Mouse (Mus musculus): ENCODE data around the gene Filip1l.

Filip1l gene

DNA sequence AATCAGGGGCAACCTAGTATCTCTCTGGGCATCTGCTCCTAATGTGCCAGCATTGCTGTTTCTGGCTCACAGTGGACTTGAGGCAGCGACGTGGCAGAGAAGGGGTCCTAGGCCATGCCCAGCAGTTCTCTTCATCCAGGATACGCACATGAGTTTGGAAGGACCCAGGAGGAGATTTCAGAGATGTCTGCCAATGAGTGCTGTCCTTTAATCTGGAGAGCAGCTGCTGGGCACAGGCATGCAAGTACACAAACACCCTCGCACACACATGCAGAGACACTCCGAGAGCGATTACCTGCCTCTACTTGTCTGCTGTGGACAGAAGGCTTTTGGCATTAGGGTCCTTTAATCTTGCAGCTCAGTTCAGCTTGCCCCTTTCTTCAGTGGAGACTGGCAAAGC lies at the start of gene Filip1l:
Gene Filip1l, plus strand, starts transcription at position 343 of the 400 bp plus-strand sequence.
- DNase-seq (ENCODE audit: low spot score in 2 of 2), result no peak

DNA sequence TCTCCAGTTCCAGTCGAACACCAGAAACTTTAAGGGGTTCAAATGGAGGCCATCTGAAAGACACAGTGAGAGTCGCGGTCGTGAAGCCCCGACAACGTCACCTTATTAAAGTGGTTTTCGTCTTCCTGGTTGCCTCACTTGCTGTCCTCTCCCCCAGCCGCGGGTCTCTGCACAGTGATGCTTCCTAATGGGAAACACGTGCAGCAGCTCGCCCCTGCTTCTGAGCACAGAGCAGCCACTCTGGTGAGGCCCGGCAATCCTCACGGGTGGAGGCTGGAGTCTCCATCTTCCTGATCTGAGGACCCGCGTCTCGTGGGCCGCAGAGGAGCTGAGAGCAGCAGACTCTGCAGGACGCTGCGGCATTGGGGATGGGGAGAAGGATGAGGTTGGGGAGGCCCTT lies 49.2 kb upstream of the Filip1l start:
- no peak for DNase-seq (ENCODE audit: low spot score in 2 of 2)

DNA sequence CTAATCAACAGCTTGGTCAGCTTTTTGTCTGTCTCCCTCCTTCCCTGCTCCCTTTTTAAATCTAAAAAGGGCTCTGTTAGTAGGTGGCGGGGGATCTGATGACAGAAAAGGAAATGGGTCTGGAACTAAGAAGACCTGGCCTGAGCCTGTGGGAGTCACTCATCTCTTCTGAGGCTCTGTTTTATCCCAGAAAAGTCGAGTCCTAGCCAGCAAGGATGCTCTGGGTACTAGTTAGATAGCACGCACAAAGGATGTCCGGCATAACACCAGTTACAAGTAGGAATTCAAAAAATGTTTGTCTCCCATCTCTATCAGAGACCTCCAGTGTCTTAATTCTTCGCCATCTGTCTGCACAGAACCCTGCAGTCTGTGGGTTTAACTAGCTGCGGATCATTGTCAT lies 47.4 kb upstream of the Filip1l start:
- DNase-seq (ENCODE audit: low spot score in 2 of 2), result no peak

DNA sequence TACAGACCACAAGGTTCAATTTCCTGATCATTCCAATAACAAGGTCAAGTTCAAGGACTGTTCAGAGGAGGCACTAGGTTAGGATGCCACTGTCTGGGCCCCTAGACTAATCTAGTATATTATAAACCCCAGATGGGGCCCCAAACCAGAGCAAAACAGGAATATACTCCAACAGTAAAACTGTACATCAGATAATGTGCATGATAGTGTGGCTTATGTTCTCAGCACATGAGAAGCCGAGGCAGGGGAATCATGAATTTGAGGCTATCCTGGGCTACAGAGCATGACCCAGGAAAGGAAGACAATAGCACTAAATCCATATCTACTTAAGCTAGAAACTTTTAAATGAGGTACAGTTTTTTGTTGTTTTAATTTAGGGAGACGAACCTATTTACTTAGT lies 40.8 kb upstream of the Filip1l start:
- no peak for DNase-seq (ENCODE audit: low spot score in 2 of 2)

DNA sequence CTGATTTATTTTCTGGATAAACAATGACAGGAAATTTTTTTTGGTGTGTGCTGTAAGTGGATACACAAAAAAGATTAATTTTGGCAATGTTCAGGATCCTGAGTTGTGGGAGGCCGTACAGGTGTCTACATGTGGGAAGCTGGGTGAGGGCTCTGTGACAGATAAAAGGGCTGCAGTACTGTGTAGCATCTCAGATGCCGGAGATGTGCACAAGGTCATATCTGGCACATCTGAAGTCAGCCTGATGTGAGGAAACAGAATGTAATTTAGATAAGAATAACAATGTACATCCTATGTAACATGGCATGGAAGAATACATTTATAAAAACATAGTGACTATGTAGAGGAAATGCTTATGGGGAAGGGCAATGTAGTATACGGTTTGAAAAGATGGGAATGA lies 39.4 kb upstream of the Filip1l start:
- no peak for DNase-seq (ENCODE audit: low spot score in 2 of 2)

DNA sequence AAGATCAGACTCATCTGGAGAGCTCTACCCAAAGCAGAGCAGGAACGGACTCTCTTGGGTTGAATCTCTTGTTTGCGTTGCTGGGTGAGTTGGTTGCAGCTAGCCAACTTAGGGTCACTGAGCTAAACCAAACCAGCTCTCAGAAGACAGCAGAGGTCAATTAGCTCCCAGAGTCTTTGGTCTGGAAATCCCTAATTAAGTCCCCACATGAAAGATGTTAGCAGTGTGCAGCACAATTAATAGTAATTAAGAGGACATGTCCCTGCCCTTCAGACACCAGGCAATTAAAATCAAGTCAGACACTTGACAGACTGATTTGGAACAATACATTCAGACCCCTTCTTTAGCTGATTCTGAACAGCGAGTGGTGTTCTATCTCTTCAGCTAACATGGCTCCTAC lies 38.7 kb upstream of the Filip1l start:
- DNase-seq (ENCODE audit: low spot score in 2 of 2), result no peak

DNA sequence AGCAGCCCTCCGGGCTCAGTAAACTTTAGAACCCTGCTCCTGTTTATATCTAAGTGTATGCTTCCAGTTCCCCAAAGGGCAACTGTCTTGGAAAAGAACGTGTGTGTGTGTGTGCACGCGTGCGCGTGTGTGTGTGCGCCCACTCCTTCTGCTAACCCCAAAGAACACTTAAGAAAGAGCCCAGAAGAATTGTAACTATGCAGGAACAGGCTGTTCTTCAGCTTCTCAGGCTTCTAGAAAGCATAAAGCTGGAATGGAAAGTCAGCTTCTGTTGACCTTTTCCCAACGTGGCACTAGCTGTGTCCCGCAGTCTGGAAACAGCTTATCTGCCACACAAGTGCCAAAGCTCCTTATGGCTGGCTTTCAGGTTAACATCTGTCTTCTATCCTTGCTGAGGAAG lies 37.9 kb upstream of the Filip1l start:
- DNase-seq (ENCODE audit: low spot score in 2 of 2), result no peak

DNA sequence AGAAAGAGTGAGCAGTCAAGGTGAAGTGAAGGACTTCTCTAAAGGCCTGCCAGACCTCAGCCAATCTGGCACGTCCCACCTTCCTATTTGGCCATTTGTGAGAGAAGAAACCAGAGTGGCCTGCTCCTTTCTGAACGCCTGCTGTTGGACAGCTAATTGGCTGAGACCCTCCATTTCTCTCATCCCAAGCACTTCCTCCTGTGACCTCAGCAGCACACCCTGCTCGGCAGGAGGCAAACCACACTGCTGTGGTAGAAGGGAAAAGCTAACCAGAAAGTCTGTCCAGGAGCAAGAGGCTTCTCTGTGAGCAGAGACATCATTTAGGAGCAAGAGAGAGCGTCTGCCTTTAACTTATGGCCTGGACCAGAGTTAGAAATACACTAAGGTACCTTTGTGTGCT lies 35.8 kb upstream of the Filip1l start:
- DNase-seq (ENCODE audit: low spot score in 2 of 2), result no peak

DNA sequence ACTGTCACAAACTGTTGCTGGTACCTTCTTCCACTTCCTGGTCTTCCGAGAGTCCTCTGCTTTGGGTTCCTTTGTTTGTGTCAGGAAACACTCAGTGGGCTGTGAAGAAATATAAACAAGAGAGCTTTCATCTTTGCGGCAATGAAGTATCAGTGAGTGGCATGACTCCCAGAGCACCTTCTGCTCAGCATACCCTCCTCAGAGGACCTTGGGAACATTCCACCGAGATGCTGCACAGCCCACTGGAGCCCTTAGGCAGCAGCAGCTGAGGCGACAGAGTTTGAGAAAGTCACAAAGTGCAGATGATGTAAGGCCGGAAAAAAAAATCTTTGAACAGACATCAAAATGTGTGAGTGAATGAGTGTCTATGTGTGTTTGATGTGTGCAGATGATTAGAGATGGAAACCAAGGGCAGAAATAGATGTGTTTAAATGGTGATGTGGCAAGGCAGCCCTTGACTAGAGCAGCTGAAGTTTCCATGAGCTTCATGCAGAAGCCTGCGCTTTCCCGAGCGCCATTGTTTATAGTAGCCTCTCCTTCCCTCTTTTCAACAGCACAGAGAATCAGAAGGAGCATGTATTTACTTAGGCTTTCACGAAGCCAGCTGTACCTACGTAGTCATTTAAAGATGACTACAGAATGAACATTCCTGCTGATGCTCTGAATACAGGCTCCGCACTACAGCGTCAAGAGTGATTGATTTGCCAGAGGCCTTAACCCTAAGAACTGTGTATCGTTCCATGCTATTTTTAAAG lies 34.8 kb upstream of the Filip1l start:
- DNase-seq (ENCODE audit: low spot score in 2 of 2), result no peak

DNA sequence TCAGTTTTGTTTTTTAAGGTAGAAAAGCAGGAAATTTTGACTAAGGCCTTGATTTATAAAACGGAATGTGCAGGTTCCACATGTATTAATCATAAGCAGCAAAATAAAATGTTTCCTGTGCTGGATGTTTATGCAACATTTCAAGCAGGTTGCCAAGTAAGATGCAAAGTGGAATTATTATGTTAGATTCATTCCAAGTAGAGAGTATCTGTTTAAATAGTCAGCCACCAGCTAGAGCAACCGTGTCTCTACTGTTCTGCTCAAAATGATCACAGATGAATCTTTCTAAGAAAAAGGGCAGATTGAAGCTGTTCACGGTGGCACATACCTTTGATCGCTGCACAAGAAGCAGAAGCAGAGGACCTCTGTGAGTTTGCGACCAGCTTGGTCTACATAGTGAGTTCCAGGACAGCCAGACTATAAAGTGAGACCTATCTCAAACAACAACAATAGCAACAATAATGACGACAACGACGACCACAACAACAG lies 34.2 kb upstream of the Filip1l start:
- no peak for DNase-seq (ENCODE audit: low spot score in 2 of 2)

DNA sequence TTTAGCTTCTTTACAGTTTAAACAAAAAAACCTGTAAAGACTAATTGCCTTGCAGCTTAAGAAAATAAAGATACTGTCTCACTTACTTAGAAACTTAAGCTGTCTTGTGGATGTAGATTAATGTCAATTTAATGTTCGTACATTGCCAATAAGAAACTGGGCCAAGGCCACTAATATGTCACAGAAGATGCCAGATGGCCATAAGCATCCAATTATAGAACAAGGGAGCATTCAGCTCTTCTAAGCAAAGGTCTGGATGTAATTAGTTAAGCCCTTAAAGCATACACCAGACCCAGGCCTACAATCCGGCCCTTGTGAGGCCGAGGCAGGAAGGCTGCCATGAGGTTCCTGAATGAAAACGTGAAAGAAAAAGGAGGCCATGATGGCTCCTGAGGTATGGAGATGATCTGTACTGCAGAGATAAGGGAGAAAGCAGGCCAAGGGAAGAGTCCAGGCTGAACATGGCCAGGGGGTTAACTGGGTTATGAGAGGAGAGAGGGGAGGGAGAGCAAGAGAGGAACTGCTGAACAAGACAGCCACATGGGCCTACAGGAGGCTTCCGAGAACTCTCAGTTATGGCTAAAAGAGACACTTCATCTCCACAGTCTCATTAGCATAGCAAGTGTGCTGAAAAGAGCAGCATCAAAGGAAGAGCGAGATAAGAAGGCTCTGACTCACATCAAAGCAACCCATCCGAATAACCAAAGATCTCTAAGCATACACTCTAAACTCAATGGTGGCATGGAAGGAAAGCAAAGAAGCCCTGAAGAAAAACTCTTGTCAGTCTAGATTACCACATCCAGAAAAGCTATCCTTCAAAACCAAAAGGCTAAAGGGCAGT lies 33.4 kb upstream of the Filip1l start:
- no peak for DNase-seq (ENCODE audit: low spot score in 2 of 2)

DNA sequence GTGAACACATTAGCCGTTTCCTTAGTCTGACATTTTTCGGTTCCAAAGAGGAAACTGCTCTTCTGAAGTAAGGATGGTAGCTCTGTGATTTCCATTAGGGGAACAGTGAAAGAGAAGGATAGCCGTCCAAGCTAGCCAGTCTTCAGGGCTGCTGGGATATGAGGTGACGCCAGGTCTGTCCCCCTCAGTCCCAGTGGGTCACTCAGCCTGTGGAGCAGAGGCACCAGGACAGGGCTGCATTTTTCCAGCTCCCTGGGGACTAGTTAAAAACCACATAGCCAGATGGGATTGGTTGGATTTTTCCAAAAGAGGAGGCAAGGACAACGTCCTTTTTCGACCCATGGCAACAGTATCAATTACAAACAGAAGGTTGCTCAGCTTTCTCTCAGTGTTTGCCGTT lies 25.9 kb upstream of the Filip1l start:
- no peak for DNase-seq (ENCODE audit: low spot score in 2 of 2)

DNA sequence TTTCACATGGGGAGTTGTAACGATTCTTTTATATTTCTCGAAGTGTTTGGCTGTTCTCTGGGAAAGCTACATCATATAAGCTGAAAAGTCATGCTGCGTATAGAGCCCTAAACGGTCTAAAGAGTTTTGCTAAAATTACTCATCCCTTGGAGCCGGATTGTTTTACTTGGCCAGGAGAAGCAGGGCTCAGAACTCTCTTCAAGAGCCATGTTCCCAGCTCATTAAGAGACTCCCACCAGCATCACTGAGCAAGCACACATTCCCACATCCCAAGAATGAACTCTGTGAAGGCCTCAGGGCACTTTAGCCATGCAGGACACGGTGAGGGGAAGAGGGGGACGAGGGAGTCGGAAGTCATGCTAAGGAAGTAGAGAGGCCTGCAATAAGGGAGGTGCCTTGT lies 23.9 kb upstream of the Filip1l start:
- no peak for DNase-seq (ENCODE audit: low spot score in 2 of 2)

DNA sequence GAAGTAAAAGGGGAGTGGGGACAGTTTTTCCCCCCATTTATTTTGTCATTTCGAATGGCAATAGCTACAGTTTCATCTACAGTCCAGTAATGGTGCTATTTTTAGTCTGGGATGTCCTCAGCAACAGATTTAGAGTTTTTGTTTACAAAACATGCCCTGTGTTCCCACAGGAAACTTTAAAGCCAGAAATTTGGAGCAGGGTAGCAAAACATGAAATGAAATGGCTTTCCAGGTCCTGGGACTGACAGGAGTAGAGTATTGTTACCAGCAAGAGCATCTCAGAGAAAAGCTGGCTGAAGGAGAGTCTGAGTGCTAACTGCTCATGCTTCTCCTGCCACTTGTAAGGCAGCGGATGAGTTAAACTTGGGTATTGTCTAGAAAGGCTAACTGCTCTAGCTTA lies 22.8 kb upstream of the Filip1l start:
- no peak for DNase-seq (ENCODE audit: low spot score in 2 of 2)

DNA sequence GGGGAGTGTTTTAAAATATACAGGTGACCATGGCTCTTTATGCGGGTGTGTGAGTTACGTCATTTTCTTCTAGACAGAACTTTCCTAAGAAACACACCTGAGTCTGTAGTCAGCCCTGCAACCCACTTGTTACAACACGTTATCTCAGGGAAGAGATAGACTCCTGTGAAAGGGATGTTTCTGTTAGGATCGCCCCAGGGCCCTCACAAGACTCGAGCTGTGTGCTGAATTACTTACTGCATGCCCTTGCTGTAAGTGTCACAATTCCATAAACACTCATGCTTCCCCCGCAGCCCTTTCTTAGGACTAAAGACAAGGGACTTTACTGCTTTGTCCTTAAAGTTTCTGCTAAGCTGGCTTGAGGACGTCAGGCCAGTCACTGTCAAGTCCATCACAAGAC lies 20.6 kb upstream of the Filip1l start:
- DNase-seq (ENCODE audit: low spot score in 2 of 2), result no peak

DNA sequence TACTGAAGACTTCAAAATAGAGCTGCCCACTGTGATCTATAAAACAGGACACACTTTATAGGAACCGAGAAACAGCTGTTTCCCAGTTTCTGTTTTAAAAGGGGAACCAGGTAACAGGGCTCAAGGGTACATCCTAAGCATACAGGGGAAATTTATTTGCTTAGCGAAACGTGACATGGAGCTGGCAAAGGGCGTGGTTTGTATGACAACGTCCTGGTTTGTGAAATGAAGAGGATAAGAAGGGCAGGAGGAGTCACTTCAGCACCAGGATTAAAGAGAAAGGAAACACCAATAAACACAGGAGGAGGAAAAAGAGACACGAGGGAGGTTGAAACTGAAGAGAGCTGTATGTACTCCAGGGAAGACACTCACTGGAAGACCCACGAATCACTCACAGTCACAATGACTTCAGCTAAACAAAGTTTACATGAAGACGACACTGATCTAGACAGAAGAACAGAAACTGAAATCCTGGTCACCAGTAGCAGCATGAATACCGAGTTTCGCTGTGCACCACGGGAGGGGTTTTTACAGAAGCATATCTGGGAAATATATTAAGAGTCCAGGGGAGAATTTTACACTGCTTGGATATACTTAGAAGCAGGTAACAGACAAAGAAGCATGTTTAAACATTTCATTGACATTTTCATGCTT lies 16.0 kb upstream of the Filip1l start:
- DNase-seq (ENCODE audit: low spot score in 2 of 2), result no peak

DNA sequence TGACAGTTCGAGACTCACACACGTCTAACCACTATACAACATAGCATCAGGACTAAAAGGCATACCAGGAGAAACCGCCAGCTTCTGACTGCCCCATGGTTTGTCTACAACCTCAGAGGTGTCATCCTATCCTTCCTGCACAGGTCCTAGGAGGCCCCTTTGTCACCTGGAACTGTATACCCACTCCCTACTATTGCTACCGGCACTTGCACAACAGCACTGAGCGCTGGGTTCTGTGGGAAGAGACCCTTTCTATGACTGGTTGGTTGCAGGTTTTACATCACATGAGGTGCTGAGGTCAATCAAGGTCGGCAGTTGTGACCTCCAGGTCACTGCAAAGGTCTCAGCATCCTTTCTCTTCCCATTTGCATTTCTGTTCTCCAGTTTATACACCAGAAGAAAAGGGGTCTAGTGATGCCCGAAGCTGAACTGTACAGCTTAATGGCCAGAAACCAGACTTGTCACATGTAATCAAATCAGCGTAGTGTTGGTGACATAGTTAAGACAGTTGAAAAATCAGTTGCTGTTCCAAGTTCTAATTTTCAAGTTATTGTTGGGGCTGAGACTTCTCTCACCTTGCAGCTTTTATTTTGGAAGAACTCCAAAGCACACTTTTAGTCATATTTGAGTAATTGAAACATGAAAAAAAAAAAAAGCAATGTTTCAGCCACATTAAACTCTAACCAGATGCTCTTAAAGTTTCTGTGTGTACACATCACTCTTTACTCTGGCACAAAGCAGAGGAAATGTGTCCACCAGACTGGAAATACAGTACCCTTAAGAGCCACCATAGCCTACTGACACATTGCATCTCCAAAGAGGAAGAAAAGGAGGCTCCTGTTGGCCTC lies 12.9 kb upstream of the Filip1l start:
- DNase-seq (ENCODE audit: low spot score in 2 of 2), result no peak

DNA sequence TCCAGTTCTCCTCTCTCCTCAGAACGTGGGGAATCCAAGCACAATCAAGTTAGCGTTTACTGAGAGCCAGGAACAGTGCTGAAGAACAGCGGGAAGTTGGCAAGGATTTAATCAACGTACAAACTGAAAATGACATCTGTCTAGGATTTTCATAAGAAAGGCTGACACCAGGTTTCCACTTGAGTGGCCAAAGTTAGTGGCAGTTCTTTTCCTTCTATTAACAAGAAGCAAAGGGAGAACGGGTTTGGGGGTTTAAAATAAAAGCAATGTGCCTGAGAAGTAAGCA lies 12.3 kb upstream of the Filip1l start:
- no peak for DNase-seq (ENCODE audit: low spot score in 2 of 2)

DNA sequence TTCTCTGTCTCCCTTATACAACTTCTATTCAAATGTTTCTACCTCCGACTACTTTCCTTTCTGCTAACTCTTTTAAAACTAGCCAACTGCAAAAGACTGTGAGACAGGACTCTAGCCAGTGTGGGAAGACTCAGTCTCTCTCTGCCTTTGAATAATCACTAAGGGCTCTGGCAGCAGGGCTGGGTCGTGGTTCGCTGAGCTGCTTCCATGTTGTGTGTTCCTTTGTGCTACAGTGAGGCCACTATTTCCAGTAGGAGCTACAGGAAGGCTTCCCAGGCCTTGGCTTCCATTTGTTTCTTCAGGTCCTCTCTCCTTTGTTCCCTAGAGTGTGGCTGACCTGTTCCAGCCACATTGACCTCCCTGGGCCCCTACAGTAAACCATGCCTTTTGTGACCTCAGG lies 6.6 kb upstream of the Filip1l start:
- DNase-seq (ENCODE audit: low spot score in 2 of 2), result no peak

DNA sequence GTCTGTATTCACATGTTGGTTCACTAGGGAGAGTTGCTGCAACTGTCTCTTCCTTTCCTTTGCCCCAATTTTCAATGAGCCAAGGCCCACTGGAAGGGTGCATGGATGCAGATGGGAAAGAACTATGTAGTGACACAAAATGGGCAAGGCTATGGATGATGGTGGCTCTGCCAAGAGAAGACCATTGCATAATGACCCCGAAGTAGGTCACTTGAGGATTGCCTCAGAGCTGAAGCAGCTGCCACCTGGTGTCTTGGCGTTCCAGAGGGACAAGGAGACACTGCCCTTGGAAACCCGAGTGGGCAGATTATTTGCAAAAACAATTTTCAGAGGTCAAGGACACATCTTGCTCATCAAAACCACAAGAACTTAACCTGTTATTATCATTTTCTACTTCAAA lies 3.9 kb upstream of the Filip1l start:
- DNase-seq (ENCODE audit: low spot score in 2 of 2), result no peak

DNA sequence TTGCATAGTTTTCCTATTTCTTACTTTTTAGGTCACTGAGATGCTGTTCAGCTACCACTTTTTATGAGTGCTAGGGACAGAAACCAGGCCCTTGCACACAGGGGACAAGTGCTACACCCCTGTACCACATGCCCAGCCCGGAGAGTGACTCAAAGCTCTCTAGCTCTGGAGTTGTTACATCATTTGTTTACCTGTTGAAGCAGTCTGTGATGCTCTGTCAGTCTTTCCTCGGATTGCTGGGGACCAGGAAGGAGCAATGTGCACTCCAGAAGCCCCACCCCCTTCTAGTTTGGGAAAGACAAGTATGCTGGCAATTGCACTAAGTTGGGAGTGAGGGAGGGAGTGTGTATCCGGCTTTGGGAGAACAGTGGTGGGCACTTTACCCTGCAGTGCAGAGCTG lies 3.2 kb upstream of the Filip1l start:
- no peak for DNase-seq (ENCODE audit: low spot score in 2 of 2)

DNA sequence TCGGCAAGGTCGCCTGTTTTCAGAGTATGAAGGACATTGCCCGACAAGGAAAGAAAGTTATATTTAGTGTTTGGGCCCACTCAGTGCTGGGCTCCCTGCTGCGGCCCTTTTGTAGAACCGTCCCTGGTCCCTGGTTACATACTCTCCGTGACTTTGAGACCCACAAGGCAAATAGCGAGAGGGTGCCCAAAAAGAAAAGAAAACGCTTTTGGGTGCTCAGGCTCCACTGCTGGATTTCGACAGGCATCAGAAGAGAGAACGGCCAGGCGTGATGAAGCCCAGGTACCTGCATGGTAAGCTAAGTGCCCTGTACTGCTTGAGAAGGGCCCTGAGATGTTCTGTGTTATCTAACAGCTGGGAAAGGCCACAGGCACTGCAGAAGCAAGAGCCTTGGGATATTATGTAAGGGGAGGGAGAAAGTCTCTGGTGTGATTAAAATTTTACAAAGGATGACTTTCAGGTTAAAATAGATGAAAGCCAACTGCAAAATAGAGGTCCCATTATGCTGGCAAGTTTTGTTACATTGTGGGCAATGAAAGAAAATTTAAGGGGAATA lies 351 bp downstream of the Filip1l start:
- no peak for DNase-seq (ENCODE audit: low spot score in 2 of 2)

Measured in spleen, postnatal 4 days (tissue).